Mouse (Mus musculus): Measurements from ENCODE around the gene Ror1. TPM values are rescaled to one million over a fixed set of nuclear protein-coding genes. Genes with fewer than 3 reads are reported as not detected.

The Ror1 gene
- polyA plus RNA-seq, 1 experiment from 2014 or later = 13.0 TPM

DNA sequence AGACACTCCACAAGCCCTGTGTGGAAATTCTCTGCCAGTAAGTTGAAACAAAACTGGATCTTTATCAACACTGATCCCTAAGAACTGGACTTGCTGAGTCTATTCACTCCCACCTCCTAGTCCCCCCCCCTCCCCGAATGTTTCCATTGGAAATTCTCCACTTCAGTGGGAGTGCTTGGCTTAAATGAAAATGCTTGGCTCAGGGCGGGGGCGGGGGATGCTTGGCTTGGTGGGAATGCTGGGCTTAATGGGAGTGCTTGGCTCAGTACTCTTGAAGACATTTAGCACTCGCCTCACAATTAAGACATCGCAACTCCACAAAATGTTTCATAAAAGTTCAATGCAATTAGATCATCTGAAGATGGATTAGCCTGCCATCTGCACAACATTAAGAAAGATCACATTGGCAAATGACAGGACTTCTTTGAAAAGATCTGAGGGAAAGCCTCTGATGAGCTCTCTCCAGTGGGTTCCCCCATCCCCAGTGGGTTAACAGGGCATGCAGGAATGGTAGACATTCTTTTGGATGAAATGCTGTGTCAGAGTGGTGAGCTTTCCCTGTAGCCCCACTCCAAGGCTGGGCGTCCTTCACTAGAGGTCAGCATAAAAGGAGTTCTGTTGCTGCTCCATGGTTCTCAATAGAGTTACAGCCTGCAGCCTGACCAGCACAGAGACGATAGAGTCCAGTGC lies 254.7 kb downstream of the Ror1 start:
- no peak for ATAC-seq (ENCODE audit: low read depth)
- no peaks in the 10 kb centered on the region; the same call in 1 of the 2 replicates for H3K4me1 ChIP-seq (replicated peaks; ENCODE audit: control insufficient read depth, insufficient read depth, low read length)
- H3K4me3 ChIP-seq (ENCODE audit: low read length) = no peak overlapping the region
- H3K27me3 ChIP-seq (ENCODE audit: control insufficient read depth, insufficient read depth, low read depth, low read length) = no peaks in the 10 kb centered on the region
- no peak overlapping the region for H3K4me2 ChIP-seq (ENCODE audit: low read depth, low read length)
- H3K9me3 ChIP-seq (ENCODE audit: control insufficient read depth, low read length) = no peaks in the 10 kb centered on the region
- no peak overlapping the region for H3K9ac ChIP-seq (ENCODE audit: low read length)
- 86% methylated on average over 7 of the region's 7 CpGs for WGBS
- H3K27ac ChIP-seq (ENCODE audit: low read length) = no peak overlapping the region
- H3K36me3 ChIP-seq (ENCODE audit: control insufficient read depth, insufficient read depth, low read length) = no peaks in the 10 kb centered on the region

DNA sequence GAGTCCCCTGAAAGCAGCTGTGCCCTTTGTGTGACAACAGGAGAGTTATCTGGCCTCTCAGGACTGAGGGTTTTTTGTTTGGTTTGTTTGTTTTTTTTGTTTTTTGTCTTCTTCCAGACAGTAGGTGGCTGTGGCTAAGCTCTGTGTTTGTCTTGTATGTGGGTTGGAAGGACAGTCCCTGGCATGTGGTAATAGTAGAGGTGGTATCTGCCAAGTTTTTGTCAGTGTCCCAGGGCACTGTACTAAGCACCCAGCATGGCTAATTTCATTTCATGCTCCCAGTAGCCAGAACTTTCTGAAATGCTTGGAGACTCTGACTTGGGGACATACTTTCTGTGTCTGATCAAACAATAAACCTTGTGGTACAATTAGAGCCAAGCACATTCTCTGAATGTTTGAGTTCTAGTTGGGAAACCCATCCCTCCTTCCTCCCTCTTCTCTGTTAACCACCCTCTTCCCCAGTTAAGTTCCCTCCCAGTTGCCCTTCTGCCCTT lies 256.3 kb downstream of the Ror1 start:
- H3K4me1 ChIP-seq (replicated peaks; ENCODE audit: control insufficient read depth, insufficient read depth, low read length) = no peaks in the 10 kb centered on the region; the same call in 1 of the 2 replicates
- H3K9ac ChIP-seq (ENCODE audit: low read length) = no peak overlapping the region
- no peak overlapping the region for H3K4me2 ChIP-seq (ENCODE audit: low read depth, low read length)
- H3K36me3 ChIP-seq (ENCODE audit: control insufficient read depth, insufficient read depth, low read length) = no peaks in the 10 kb centered on the region
- no peaks in the 10 kb centered on the region for H3K9me3 ChIP-seq (ENCODE audit: control insufficient read depth, low read length)
- H3K27ac ChIP-seq (ENCODE audit: low read length) = no peak overlapping the region
- H3K27me3 ChIP-seq (ENCODE audit: control insufficient read depth, insufficient read depth, low read depth, low read length) = no peaks in the 10 kb centered on the region
- H3K4me3 ChIP-seq (ENCODE audit: low read length) = no peak overlapping the region
- ATAC-seq (ENCODE audit: low read depth) = no peak

DNA sequence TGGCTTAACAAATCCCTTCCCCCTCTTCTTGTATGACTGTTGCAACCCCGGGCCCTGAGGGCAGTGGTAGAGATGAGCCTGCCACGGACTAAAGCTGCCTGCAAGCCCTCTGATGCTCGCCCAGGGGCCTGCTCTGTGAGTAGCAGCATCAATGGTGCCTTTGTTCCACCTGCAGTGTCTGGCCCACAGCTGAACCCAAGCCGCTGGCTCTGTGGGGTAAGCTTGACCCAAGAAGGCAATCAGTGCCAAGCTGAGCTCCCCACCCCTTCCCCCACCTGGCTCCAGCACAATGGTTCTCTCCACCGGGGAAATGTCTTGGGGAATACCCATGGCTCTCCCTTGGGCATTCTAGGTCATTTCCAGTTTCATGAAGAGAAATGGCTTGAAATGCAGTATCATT lies 260.0 kb downstream of the Ror1 start:
- WGBS = 55% methylated on average over 5 of the region's 5 CpGs
- Histone ChIP-seq H3K9ac (ENCODE audit: low read length) (no peak overlapping the region), H3K36me3 (ENCODE audit: control insufficient read depth, insufficient read depth, low read length) (no peaks in the 10 kb centered on the region), H3K9me3 (ENCODE audit: control insufficient read depth, low read length) (no peaks in the 10 kb centered on the region), H3K4me2 (ENCODE audit: low read depth, low read length) (no peak overlapping the region), H3K4me1 (replicated peaks; ENCODE audit: control insufficient read depth, insufficient read depth, low read length) (no peaks in the 10 kb centered on the region; the same call in 1 of the 2 replicates), H3K4me3 (ENCODE audit: low read length) (no peak overlapping the region), H3K27me3 (ENCODE audit: control insufficient read depth, insufficient read depth, low read depth, low read length) (no peaks in the 10 kb centered on the region), H3K27ac (ENCODE audit: low read length) (peak overlapping the region; percentile 19; the same call in 1 of the 2 replicates)
- ATAC-seq (ENCODE audit: low read depth) = peak; percentile 39; the same call in 1 of the 2 replicates

- peak overlapping the region; percentile 33 for H3K27ac ChIP-seq (ENCODE audit: low read length)
- H3K27me3 ChIP-seq (ENCODE audit: control insufficient read depth, insufficient read depth, low read depth, low read length) = no peaks in the 10 kb centered on the region
- no peak overlapping the region for H3K9ac ChIP-seq (ENCODE audit: low read length)
- no peak overlapping the region for H3K4me3 ChIP-seq (ENCODE audit: low read length)
- 53% methylated on average over 4 of the region's 4 CpGs for WGBS
- H3K4me1 ChIP-seq (replicated peaks; ENCODE audit: control insufficient read depth, insufficient read depth, low read length) = peaks cover 2% of the 10 kb centered on the region; the same call in 1 of the 2 replicates
- H3K9me3 ChIP-seq (ENCODE audit: control insufficient read depth, low read length) = no peaks in the 10 kb centered on the region
- no peak overlapping the region for H3K4me2 ChIP-seq (ENCODE audit: low read depth, low read length)
- no peaks in the 10 kb centered on the region for H3K36me3 ChIP-seq (ENCODE audit: control insufficient read depth, insufficient read depth, low read length)
- peak; percentile 78 for ATAC-seq (ENCODE audit: low read depth)
Measured at GRCm38 (mm10) chr4:100357881-100358589, 262.4 kb downstream of the Ror1 start.

GRCm38 (mm10) chr4:100363666-100364065 lies 268.1 kb downstream of the Ror1 start:
- H3K4me1 ChIP-seq (replicated peaks; ENCODE audit: control insufficient read depth, insufficient read depth, low read length) = peaks cover 10% of the 10 kb centered on the region
- no peak overlapping the region for H3K27ac ChIP-seq (ENCODE audit: low read length)
- no peaks in the 10 kb centered on the region for H3K9me3 ChIP-seq (ENCODE audit: control insufficient read depth, low read length)
- H3K36me3 ChIP-seq (ENCODE audit: control insufficient read depth, insufficient read depth, low read length) = no peaks in the 10 kb centered on the region
- no peak overlapping the region for H3K9ac ChIP-seq (ENCODE audit: low read length)
- no peaks in the 10 kb centered on the region for H3K27me3 ChIP-seq (ENCODE audit: control insufficient read depth, insufficient read depth, low read depth, low read length)
- no peak overlapping the region for H3K4me3 ChIP-seq (ENCODE audit: low read length)
- no peak for ATAC-seq (ENCODE audit: low read depth)
- H3K4me2 ChIP-seq (ENCODE audit: low read depth, low read length) = no peak overlapping the region
- WGBS = 83% methylated on average over 7 of the region's 7 CpGs

- ATAC-seq (ENCODE audit: low read depth) = no peak; the same call in 1 of the 2 replicates
- no peaks in the 10 kb centered on the region for H3K9me3 ChIP-seq (ENCODE audit: control insufficient read depth, low read length)
- H3K27me3 ChIP-seq (ENCODE audit: control insufficient read depth, insufficient read depth, low read depth, low read length) = no peaks in the 10 kb centered on the region
- no peaks in the 10 kb centered on the region for H3K36me3 ChIP-seq (ENCODE audit: control insufficient read depth, insufficient read depth, low read length)
- no peak overlapping the region for H3K9ac ChIP-seq (ENCODE audit: low read length)
- H3K27ac ChIP-seq (ENCODE audit: low read length) = no peak overlapping the region
- H3K4me3 ChIP-seq (ENCODE audit: low read length) = no peak overlapping the region
- H3K4me1 ChIP-seq (replicated peaks; ENCODE audit: control insufficient read depth, insufficient read depth, low read length) = peaks cover 21% of the 10 kb centered on the region
- H3K4me2 ChIP-seq (ENCODE audit: low read depth, low read length) = no peak overlapping the region
- WGBS = 64% methylated on average over 2 of the region's 2 CpGs
Measured at GRCm38 (mm10) chr4:100368691-100369090, 273.1 kb downstream of the Ror1 start.

DNA sequence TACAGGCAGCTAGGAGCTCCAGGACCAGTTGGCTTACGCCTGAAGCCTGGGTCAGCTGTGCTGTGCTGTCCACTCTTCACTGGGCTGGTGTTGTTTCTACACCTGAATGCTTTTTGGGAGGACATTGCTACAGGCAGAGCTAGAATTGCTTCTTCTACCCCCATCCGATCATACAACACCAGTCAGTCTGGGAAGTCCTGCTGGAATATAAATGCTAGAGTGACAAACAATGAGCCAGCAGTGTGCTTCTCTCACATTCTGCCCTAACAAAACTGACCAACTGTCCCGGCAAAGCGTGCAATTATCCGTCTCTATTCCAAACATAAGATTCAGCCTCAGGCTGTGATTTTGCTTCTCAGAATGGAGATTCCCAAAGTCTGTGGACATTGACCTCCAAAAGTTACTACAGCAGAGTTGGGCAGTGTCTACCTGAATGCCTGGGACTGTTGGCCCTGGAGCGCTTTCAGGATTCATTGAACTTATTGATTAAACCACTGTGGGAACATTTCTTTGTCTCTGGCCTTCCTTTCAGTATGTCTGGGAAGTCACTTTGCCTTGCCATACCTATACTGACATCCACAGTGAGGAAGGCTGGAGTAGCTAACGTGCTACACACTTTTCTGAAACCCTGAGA lies 274.1 kb downstream of the Ror1 start:
- Histone ChIP-seq H3K9me3 (ENCODE audit: control insufficient read depth, low read length) (no peaks in the 10 kb centered on the region), H3K4me2 (ENCODE audit: low read depth, low read length) (no peak overlapping the region), H3K27ac (ENCODE audit: low read length) (no peak overlapping the region), H3K36me3 (ENCODE audit: control insufficient read depth, insufficient read depth, low read length) (no peaks in the 10 kb centered on the region), H3K27me3 (ENCODE audit: control insufficient read depth, insufficient read depth, low read depth, low read length) (no peaks in the 10 kb centered on the region), H3K4me1 (replicated peaks; ENCODE audit: control insufficient read depth, insufficient read depth, low read length) (peaks cover 21% of the 10 kb centered on the region), H3K4me3 (ENCODE audit: low read length) (no peak overlapping the region), H3K9ac (ENCODE audit: low read length) (no peak overlapping the region)
- WGBS = 83% methylated on average over 7 of the region's 7 CpGs
- no peak for ATAC-seq (ENCODE audit: low read depth)

DNA sequence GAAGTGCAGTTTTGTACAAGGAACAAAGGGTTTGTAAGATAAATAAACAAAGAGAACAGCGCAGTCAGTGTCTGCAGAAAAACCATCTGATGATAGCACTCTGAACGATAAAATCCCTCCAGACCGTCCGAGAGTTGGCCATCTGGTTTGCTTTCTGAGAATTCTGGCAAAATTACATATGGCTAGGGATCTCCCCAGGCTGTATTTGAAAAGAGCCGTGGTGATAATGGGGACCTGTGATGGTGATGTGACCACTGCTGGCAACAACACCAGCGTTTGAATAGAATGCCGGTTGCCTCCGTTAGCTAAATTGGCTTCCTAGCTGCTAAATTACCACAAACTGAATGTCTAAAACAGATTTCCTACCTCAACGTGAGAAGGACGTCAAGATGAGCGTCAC lies 277.2 kb downstream of the Ror1 start:
- H3K4me2 ChIP-seq (ENCODE audit: low read depth, low read length) = 0 out of 2 replicates have a peak overlapping the region, but pooled peaks have one; percentile 11
- WGBS = 21% methylated on average over 11 of the region's 11 CpGs
- H3K4me1 ChIP-seq (replicated peaks; ENCODE audit: control insufficient read depth, insufficient read depth, low read length) = peaks cover 21% of the 10 kb centered on the region
- H3K9ac ChIP-seq (ENCODE audit: low read length) = no peak overlapping the region
- H3K27me3 ChIP-seq (ENCODE audit: control insufficient read depth, insufficient read depth, low read depth, low read length) = no peaks in the 10 kb centered on the region
- H3K4me3 ChIP-seq (ENCODE audit: low read length) = no peak overlapping the region
- peak overlapping the region; percentile 25; the same call in 1 of the 2 replicates for H3K27ac ChIP-seq (ENCODE audit: low read length)
- no peaks in the 10 kb centered on the region for H3K36me3 ChIP-seq (ENCODE audit: control insufficient read depth, insufficient read depth, low read length)
- H3K9me3 ChIP-seq (ENCODE audit: control insufficient read depth, low read length) = no peaks in the 10 kb centered on the region
- peak; percentile 47; the same call in 1 of the 2 replicates for ATAC-seq (ENCODE audit: low read depth)

GRCm38 (mm10) chr4:100373780-100374179 lies 278.2 kb downstream of the Ror1 start:
- H3K36me3 ChIP-seq (ENCODE audit: control insufficient read depth, insufficient read depth, low read length) = no peaks in the 10 kb centered on the region
- no peak overlapping the region for H3K9ac ChIP-seq (ENCODE audit: low read length)
- peak; percentile 51 for ATAC-seq (ENCODE audit: low read depth)
- 46% methylated on average over 4 of the region's 4 CpGs for WGBS
- H3K4me3 ChIP-seq (ENCODE audit: low read length) = no peak overlapping the region
- H3K27ac ChIP-seq (ENCODE audit: low read length) = no peak overlapping the region
- H3K9me3 ChIP-seq (ENCODE audit: control insufficient read depth, low read length) = no peaks in the 10 kb centered on the region
- no peak overlapping the region for H3K4me2 ChIP-seq (ENCODE audit: low read depth, low read length)
- no peaks in the 10 kb centered on the region for H3K27me3 ChIP-seq (ENCODE audit: control insufficient read depth, insufficient read depth, low read depth, low read length)
- H3K4me1 ChIP-seq (replicated peaks; ENCODE audit: control insufficient read depth, insufficient read depth, low read length) = peaks cover 22% of the 10 kb centered on the region

All from lung, embryonic 16.5 days (tissue).